Mouse (Mus musculus) forebrain, embryonic 13.5 days (tissue): ENCODE data around the gene Kank1. TPM values are rescaled to one million over a fixed set of nuclear protein-coding genes. Genes with fewer than 3 reads are reported as not detected.

Experiments
- ATAC-seq: fragments of 200-750 bp; cut with Nextera tagmentation; 2 replicates; pipeline ENCODE4 v1.8.0; 2017
- H3K27ac ChIP-seq: fragments of 300-500 bp; sonication (generic); 2 replicates; pipeline ENCODE4 v1.5.1; 2015; ENCODE audit warnings: inconsistent platforms, mild to moderate bottlenecking, moderate library complexity
- H3K27me3 ChIP-seq: fragments of 300-500 bp; sonication (generic); 2 replicates; pipeline ENCODE4 v1.6.1; 2015; ENCODE audit warnings: mild to moderate bottlenecking, inconsistent platforms
- H3K36me3 ChIP-seq: fragments of 300-500 bp; sonication (generic); 2 replicates; pipeline ENCODE4 v1.6.1; 2015; ENCODE audit warnings: mild to moderate bottlenecking, inconsistent platforms; ENCODE audit not compliant: poor library complexity, severe bottlenecking
- H3K4me1 ChIP-seq: fragments of 300-500 bp; sonication (generic); 2 replicates; pipeline ENCODE4 v1.6.1; 2015; ENCODE audit warnings: inconsistent platforms
- H3K4me2 ChIP-seq: fragments of 300-500 bp; sonication (generic); 2 replicates; pipeline ENCODE4 v1.6.1; 2015; ENCODE audit warnings: inconsistent platforms, mild to moderate bottlenecking, moderate library complexity
- H3K4me3 ChIP-seq: fragments of 300-500 bp; sonication (generic); 2 replicates; pipeline ENCODE4 v1.5.1; 2015; ENCODE audit warnings: mild to moderate bottlenecking, inconsistent platforms
- H3K9ac ChIP-seq: fragments of 300-500 bp; sonication (generic); 2 replicates; pipeline ENCODE4 v1.6.1; 2015; ENCODE audit warnings: mild to moderate bottlenecking, inconsistent platforms
- H3K9me3 ChIP-seq: fragments of 300-500 bp; sonication (generic); replicated peaks from 2 replicates; pipeline ENCODE4 v1.6.1; 2016; ENCODE audit warnings: inconsistent platforms
- WGBS: fragments of 180-500 bp; shearing (Covaris S2); methylation state at CpG from one replicate; pipeline ENCODE4 v1.1.7; 2015; 5-methylcytosine and 5-hydroxymethylcytosine counted together
- polyA plus RNA-seq: library from polyadenylated mRNA; unstranded; fragments of >200 nt; fragmentation: Nextera tagmentation; extraction: Ambion mirVana; gene quantifications from 2 replicates; pipeline ENCODE4 v1.2.1, GENCODE M21; 2015

The Kank1 gene
- polyA plus RNA-seq, 1 experiment from 2014 or later = 2.7 TPM

DNA sequence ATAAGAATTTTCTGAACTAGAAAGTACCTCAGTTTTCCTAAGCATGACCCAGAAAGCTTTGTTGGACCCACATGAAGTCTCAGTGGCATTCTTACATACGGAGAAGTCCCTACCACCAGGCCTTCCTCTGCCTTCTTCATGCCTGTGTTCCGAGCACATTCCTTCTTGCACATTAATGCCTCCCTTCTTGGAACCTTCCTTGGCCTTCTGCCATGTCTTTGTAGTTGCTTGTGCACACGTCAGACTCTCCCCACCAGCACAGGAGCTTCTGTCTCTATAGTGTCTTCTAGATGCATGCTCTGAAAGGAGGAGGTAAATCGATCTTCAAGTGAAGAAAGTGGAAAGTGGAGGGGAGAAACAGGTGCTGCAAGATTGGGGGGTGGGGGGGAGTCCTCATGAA lies 58.4 kb downstream of the Kank1 start:
- Histone ChIP-seq H3K4me1 (peaks cover 3% of the 10 kb centered on the region; the same call in 1 of the 2 replicates), H3K27ac (no peak overlapping the region), H3K27me3 (no peaks in the 10 kb centered on the region), H3K4me3 (no peak overlapping the region), H3K9me3 (no peaks in the 10 kb centered on the region), H3K36me3 (no peaks in the 10 kb centered on the region), H3K9ac (no peak overlapping the region), H3K4me2 (no peak overlapping the region)
- WGBS = 58% methylated on average over 4 of the region's 4 CpGs
- no peak for ATAC-seq

DNA sequence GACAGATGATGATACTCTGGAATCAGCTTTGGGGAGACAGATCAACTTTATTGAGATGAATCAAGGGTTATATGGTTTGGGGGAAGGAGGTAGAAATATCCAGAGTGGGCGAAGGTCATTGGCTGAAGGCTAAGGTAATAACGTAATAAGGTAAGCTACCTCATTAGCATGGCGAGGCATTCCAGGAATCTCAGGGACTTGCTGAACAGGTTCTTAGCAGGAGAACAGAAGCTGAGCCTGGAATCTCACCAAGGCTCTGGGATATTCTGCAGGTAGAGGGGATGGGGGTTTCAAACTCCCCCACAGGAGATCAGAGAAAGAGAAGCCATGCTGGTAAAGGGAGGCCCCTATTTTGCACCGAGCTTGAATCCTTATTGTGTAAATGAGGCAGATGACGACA lies 60.5 kb downstream of the Kank1 start:
- 73% methylated on average over 5 of the region's 5 CpGs for WGBS
- Histone ChIP-seq H3K4me1 (peaks cover 3% of the 10 kb centered on the region; the same call in 1 of the 2 replicates), H3K9me3 (no peaks in the 10 kb centered on the region), H3K9ac (no peak overlapping the region), H3K4me2 (no peak overlapping the region), H3K4me3 (no peak overlapping the region), H3K27me3 (no peaks in the 10 kb centered on the region), H3K27ac (no peak overlapping the region), H3K36me3 (no peaks in the 10 kb centered on the region)
- ATAC-seq = no peak

DNA sequence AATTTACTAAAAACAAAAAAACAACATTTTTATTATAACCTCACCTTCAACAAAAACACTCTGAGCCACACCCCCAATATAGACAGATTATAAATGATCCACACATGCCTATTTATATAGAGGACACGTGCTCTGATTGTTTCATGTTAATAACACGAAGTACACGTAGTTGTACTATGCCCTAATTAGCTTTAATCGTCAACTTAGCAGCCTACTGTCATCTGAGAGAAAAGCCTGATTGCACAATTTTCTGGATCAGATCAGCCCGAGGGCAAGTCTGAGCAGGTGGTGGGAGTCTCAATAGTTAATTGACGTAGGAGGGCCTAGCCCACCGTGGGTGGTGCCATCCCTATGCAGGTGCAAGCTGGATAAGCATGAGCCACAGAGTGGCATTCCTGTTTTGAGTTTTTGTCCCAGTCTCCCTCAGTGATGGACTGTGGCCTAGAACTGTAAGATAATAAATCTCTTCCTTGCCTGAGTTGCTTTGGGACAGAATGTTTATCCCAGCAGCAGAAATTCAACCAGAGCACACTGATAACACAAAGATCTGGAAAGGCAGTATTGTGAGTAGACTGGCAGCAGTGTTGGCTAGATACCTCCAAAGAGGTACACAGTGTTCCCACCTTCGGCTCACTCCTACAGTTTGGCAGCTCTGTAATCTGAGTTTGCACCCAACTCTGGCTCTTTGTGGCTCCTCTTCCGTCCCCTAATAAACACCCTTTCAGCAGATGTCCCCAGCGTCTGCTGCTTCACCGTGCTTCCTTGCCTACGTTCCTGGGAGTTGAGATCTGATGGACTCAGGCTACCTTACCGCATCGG lies 63.3 kb downstream of the Kank1 start:
- Histone ChIP-seq H3K27ac (no peak overlapping the region), H3K9me3 (no peaks in the 10 kb centered on the region), H3K4me2 (no peak overlapping the region), H3K27me3 (no peaks in the 10 kb centered on the region), H3K4me1 (peaks cover 3% of the 10 kb centered on the region; the same call in 1 of the 2 replicates), H3K36me3 (no peaks in the 10 kb centered on the region), H3K9ac (no peak overlapping the region), H3K4me3 (no peak overlapping the region)
- 76% methylated on average over 14 of the region's 14 CpGs for WGBS
- ATAC-seq = peak; percentile 19; the same call in 1 of the 2 replicates

DNA sequence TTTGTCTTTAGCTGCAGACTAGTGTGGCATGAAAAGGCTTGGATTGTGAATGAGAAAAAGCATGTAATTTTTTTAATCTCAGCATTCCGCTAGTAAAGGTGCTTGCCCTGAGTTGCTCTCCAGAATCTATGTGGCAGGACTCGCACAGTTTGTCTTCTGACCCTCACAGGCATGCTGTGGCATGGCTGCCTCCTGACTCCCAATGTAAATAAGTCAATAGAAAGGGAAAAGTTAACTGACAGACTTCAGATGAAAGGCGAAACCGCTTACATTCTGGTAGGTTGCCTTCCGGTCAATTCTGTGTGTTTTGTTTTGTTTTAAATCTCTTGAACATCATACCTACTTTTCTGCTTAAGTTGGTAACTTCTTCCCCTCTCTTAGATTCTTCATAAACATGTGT lies 64.4 kb downstream of the Kank1 start:
- Histone ChIP-seq H3K27me3 (no peaks in the 10 kb centered on the region), H3K27ac (no peak overlapping the region), H3K36me3 (no peaks in the 10 kb centered on the region), H3K4me1 (no peaks in the 10 kb centered on the region), H3K4me3 (no peak overlapping the region), H3K9ac (no peak overlapping the region), H3K9me3 (no peaks in the 10 kb centered on the region), H3K4me2 (no peak overlapping the region)
- no peak for ATAC-seq
- WGBS = 88% methylated on average over 5 of the region's 5 CpGs

DNA sequence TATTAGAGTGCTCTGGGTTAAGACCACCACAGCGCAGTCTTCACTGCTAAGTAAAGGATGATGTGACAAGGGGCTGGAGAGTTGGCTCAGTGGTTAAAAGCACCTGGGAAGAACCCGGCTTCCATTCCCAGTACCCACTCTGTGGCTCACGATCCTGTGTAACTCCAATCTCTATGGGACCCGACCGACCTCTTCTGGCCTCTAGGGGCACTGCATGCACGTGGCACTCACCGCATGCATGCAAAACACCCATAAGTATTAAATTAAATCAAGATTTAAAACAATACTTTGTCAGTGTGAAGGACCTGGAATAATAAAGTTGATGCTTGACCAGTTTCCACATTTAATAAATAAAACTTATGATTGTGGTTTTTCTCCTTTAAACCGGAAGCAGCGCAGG lies 69.5 kb downstream of the Kank1 start:
- WGBS = 72% methylated on average over 9 of the region's 9 CpGs
- Histone ChIP-seq H3K27me3 (peaks cover 3% of the 10 kb centered on the region; the same call in 1 of the 2 replicates), H3K36me3 (no peaks in the 10 kb centered on the region), H3K27ac (no peak overlapping the region), H3K9ac (no peak overlapping the region), H3K4me3 (no peak overlapping the region), H3K4me2 (no peak overlapping the region), H3K4me1 (no peaks in the 10 kb centered on the region), H3K9me3 (no peaks in the 10 kb centered on the region)
- no peak for ATAC-seq

DNA sequence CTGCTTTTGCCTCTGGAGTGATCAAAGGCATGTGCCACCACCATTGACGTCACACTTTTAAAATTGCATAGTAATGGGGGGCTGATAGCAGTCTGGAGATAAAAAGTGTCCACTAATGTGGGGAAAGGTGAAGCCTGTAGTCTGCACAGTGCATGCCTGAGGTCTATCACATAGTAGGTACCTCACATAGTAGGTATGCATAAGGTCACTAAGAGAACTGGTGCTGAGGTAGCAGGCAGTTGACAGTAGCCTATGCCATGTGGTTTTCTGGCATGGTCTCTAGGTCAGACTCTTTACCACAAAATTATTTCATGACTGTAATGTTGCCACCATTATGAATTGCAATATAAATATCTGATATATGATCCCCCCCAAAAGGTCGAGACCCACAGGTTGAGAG lies 71.4 kb downstream of the Kank1 start:
- no peaks in the 10 kb centered on the region for H3K4me1 ChIP-seq
- no peak overlapping the region for H3K27ac ChIP-seq
- no peaks in the 10 kb centered on the region for H3K36me3 ChIP-seq
- no peak overlapping the region for H3K9ac ChIP-seq
- no peaks in the 10 kb centered on the region for H3K9me3 ChIP-seq
- 47% methylated on average over 2 of the region's 2 CpGs for WGBS
- peaks cover 3% of the 10 kb centered on the region; the same call in 1 of the 2 replicates for H3K27me3 ChIP-seq
- no peak for ATAC-seq
- H3K4me2 ChIP-seq = no peak overlapping the region
- no peak overlapping the region for H3K4me3 ChIP-seq

DNA sequence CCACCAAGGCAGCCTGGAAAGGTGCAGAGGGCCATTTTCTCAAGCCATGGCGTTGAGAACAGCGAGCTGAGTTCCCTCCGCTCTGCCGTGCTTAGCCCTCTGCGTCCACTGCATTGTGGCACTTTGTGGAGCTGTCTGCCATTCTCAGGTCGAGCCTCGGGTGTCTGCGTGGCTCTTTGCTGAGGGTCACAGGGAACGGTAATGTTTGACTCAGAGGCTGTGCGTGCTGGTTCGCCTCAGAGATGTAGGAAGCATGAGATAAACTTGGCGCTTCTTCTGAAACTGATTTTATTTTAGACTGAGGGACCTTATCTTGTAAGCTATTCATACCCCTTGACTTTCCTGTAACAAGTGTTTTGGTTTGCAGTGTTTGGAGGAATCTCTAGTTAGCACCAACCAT lies 72.0 kb downstream of the Kank1 start:
- Histone ChIP-seq H3K27me3 (peaks cover 3% of the 10 kb centered on the region; the same call in 1 of the 2 replicates), H3K4me2 (no peak overlapping the region), H3K4me1 (no peaks in the 10 kb centered on the region), H3K36me3 (no peaks in the 10 kb centered on the region), H3K27ac (no peak overlapping the region), H3K4me3 (no peak overlapping the region), H3K9me3 (no peaks in the 10 kb centered on the region), H3K9ac (no peak overlapping the region)
- no peak for ATAC-seq
- WGBS = 32% methylated on average over 12 of the region's 12 CpGs

DNA sequence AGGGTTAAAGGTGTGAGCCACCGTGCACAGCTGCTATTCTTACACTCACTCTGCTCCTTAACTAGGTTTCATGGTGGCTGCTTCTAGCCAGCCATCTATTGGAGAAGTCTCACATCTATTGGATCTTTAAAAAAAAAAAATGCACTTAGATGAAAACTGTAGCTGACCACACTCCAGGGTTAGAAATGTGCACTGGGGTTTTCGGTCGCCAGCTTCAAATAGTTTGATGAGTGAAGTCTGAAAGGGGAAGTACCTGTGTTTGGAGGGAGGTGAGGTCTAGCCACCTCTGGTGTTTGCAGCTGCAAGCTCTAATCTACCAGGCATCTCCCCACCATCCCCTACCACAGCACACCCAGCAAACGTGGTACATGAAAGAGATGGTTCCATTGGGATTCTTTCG lies 74.2 kb downstream of the Kank1 start:
- H3K36me3 ChIP-seq = no peaks in the 10 kb centered on the region
- peaks cover 3% of the 10 kb centered on the region; the same call in 1 of the 2 replicates for H3K27me3 ChIP-seq
- no peak overlapping the region for H3K27ac ChIP-seq
- no peak overlapping the region for H3K4me2 ChIP-seq
- no peak for ATAC-seq
- H3K9ac ChIP-seq = no peak overlapping the region
- H3K9me3 ChIP-seq = no peaks in the 10 kb centered on the region
- H3K4me1 ChIP-seq = 0 out of 2 replicates have a peak, but pooled peaks cover 3% of the 10 kb centered on the region
- 79% methylated on average over 5 of the region's 5 CpGs for WGBS
- no peak overlapping the region for H3K4me3 ChIP-seq

DNA sequence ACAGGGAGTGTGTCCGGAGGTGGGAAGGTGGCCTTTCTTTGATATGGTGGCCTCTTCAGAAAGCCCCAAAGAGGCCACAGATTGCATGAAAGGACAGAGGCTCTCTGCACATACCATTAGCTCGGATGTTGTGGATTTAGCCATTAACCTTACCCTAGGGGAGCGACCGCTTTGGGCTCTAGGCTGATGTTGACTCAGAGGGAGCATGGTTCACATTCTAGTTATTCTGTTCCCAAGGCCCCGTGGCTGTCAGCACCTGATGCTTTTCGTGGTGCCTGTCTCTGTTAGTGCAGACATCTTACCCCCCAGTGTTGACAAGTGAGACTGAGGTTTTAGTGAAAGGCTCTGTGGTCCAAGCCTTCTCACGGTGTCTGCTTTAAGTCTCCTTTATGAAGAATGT lies 74.9 kb downstream of the Kank1 start:
- Histone ChIP-seq H3K4me2 (no peak overlapping the region), H3K9me3 (no peaks in the 10 kb centered on the region), H3K4me1 (0 out of 2 replicates have a peak, but pooled peaks cover 3% of the 10 kb centered on the region), H3K27ac (no peak overlapping the region), H3K4me3 (no peak overlapping the region), H3K27me3 (peaks cover 3% of the 10 kb centered on the region; the same call in 1 of the 2 replicates), H3K9ac (no peak overlapping the region), H3K36me3 (no peaks in the 10 kb centered on the region)
- 44% methylated on average over 7 of the region's 7 CpGs for WGBS
- no peak for ATAC-seq

DNA sequence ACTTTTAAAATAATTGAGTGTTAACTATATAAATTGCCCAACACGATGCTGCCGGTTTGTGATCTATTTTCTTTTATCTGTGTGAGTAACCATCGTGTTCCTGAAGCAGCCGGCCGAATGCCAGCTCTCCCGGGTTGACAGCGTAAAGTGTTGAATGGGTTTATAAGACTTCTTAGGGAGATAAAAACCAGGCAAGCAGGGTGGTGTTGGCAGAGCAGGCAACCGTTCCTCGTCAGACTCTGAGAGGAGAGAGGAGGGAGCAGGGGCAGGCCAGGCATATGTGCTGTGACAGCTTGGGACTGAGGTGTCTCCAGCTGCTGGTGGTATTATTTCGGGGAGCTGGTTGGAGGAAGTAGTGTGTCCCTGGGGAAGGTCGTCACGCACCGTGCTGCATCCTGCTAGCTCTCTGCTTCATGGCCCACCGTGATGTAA lies 78.7 kb downstream of the Kank1 start:
- no peak for ATAC-seq

DNA sequence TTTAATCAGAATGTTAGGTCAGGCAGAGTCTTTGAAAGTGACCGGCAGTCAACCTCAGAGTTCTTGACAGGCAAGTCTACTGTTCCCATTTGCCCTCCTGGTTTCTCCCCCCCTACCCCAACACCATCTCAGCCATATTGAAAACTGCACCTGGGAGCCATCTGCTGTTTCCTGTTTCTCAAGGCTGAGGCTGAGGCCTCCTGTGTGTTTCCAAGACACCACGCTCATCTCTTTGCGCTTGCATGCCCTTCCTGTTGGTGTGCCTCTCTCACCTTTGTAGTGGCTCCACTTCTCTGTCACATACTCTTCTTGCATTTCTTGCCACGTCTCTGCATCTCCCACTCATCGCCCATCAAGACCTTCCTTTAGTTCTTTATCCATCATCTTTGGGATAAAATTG lies 79.2 kb downstream of the Kank1 start:
- WGBS = 90% methylated on average over 5 of the region's 5 CpGs
- no peaks in the 10 kb centered on the region for H3K9me3 ChIP-seq
- ATAC-seq = no peak
- 0 out of 2 replicates have a peak, but pooled peaks cover 3% of the 10 kb centered on the region for H3K4me1 ChIP-seq
- H3K36me3 ChIP-seq = no peaks in the 10 kb centered on the region
- no peaks in the 10 kb centered on the region for H3K27me3 ChIP-seq
- no peak overlapping the region for H3K4me3 ChIP-seq
- H3K9ac ChIP-seq = no peak overlapping the region
- H3K27ac ChIP-seq = no peak overlapping the region
- H3K4me2 ChIP-seq = no peak overlapping the region

More for the DNA sequence above, 78.7 kb downstream of the Kank1 start:
- Histone ChIP-seq H3K4me1 (0 out of 2 replicates have a peak, but pooled peaks cover 3% of the 10 kb centered on the region), H3K27ac (no peak overlapping the region), H3K36me3 (no peaks in the 10 kb centered on the region), H3K27me3 (peaks cover 3% of the 10 kb centered on the region; the same call in 1 of the 2 replicates), H3K4me2 (no peak overlapping the region), H3K9ac (no peak overlapping the region), H3K9me3 (no peaks in the 10 kb centered on the region), H3K4me3 (no peak overlapping the region)
- 64% methylated on average over 14 of the region's 14 CpGs for WGBS

DNA sequence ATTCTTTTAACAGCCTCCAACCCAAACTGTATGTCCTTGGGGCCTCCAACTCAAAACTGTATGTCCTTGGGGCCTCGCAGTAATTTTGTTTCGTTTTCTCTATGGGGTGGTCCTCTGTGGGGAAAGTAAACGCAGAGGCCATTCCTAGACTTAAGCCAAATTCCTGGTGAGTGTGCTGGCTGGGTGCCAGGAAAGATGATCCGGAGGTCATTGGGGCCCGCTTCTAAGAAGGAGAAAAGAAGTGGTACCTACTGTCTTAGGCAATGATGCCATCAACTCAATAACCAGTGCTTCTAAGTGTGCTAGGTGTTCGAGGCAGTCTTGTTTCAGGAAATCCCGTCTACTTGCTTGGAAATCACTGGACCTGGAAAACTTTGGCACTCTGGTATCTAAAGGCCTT lies 87.5 kb downstream of the Kank1 start:
- H3K27ac ChIP-seq = no peak overlapping the region
- 83% methylated on average over 7 of the region's 7 CpGs for WGBS
- H3K36me3 ChIP-seq = no peaks in the 10 kb centered on the region
- H3K4me2 ChIP-seq = no peak overlapping the region
- no peaks in the 10 kb centered on the region for H3K27me3 ChIP-seq
- H3K9me3 ChIP-seq = no peaks in the 10 kb centered on the region
- no peak overlapping the region for H3K9ac ChIP-seq
- ATAC-seq = no peak
- no peaks in the 10 kb centered on the region for H3K4me1 ChIP-seq
- H3K4me3 ChIP-seq = no peak overlapping the region
